Mouse (Mus musculus): ENCODE measurements around the gene Sfxn1. TPM values are rescaled to one million over a fixed set of nuclear protein-coding genes. Genes with fewer than 3 reads are reported as not detected.

Gene Sfxn1
- polyA plus RNA-seq, 1 experiment from 2014 or later, result 119 TPM

- WGBS, result 61% methylated on average over 9 of the region's 9 CpGs
- no peaks in the 10 kb centered on the region for H3K36me3 ChIP-seq (ENCODE audit: control insufficient read depth, insufficient read depth, low read length)
Observed at GRCm38 (mm10) chr13:54137756-54138410, 66.2 kb downstream of the Sfxn1 start.

GRCm38 (mm10) chr13:54143788-54144187 is 72.1 kb downstream of the Sfxn1 start:
- H3K4me1 ChIP-seq (ENCODE audit: control insufficient read depth, insufficient read depth, low read length), result peaks cover 3% of the 10 kb centered on the region; the same call in 1 of the 2 replicates
- no peaks in the 10 kb centered on the region for H3K9me3 ChIP-seq (replicated peaks; ENCODE audit: control insufficient read depth, low read length, poor library complexity, severe bottlenecking)
- H3K27ac ChIP-seq (ENCODE audit: low read length), result no peak overlapping the region
- H3K27me3 ChIP-seq (ENCODE audit: control insufficient read depth, insufficient read depth, low read depth, low read length), result no peaks in the 10 kb centered on the region
- ATAC-seq, result no peak
- H3K36me3 ChIP-seq (ENCODE audit: control insufficient read depth, insufficient read depth, low read length), result no peaks in the 10 kb centered on the region
- 25% methylated on average over 5 of the region's 5 CpGs for WGBS
- no peak overlapping the region for H3K4me3 ChIP-seq (ENCODE audit: low read depth, low read length)
- no peak overlapping the region for H3K4me2 ChIP-seq (ENCODE audit: low read length)
- no peak overlapping the region for H3K9ac ChIP-seq (ENCODE audit: low read depth, low read length)

More at GRCm38 (mm10) chr13:54137756-54138410, 66.2 kb downstream of the Sfxn1 start:
- no peak for ATAC-seq
- no peak overlapping the region for H3K4me2 ChIP-seq (ENCODE audit: low read length)
- no peak overlapping the region for H3K27ac ChIP-seq (ENCODE audit: low read length)
- no peak overlapping the region for H3K9ac ChIP-seq (ENCODE audit: low read depth, low read length)
- no peaks in the 10 kb centered on the region for H3K4me1 ChIP-seq (ENCODE audit: control insufficient read depth, insufficient read depth, low read length)
- H3K27me3 ChIP-seq (ENCODE audit: control insufficient read depth, insufficient read depth, low read depth, low read length), result no peaks in the 10 kb centered on the region
- H3K4me3 ChIP-seq (ENCODE audit: low read depth, low read length), result no peak overlapping the region
- H3K9me3 ChIP-seq (replicated peaks; ENCODE audit: control insufficient read depth, low read length, poor library complexity, severe bottlenecking), result no peaks in the 10 kb centered on the region

DNA sequence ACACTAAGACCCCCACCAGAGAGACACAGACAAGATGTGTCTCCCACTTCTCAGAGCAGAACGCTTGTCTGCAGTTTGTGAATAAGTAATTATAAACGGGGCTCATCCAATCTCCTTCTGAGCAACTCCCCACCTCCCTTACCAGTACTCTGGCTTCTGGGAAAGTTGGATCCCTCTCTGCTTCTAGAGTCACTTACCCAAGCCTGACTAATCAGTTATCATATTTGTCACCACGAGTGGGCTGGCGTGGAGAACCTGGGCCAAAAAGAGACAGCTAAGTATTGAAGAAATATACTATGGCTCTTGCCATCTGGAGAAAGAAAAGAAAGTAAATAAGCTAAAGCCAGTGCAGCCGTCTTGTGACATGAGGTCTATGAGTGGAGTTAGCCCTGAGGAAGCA is 73.0 kb downstream of the Sfxn1 start:
- no peaks in the 10 kb centered on the region for H3K36me3 ChIP-seq (ENCODE audit: control insufficient read depth, insufficient read depth, low read length)
- H3K4me1 ChIP-seq (ENCODE audit: control insufficient read depth, insufficient read depth, low read length), result peaks cover 3% of the 10 kb centered on the region; the same call in 1 of the 2 replicates
- no peak overlapping the region for H3K4me2 ChIP-seq (ENCODE audit: low read length)
- no peaks in the 10 kb centered on the region for H3K27me3 ChIP-seq (ENCODE audit: control insufficient read depth, insufficient read depth, low read depth, low read length)
- ATAC-seq, result no peak
- no peak overlapping the region for H3K27ac ChIP-seq (ENCODE audit: low read length)
- H3K9me3 ChIP-seq (replicated peaks; ENCODE audit: control insufficient read depth, low read length, poor library complexity, severe bottlenecking), result no peaks in the 10 kb centered on the region
- no peak overlapping the region for H3K9ac ChIP-seq (ENCODE audit: low read depth, low read length)
- 62% methylated on average over 5 of the region's 5 CpGs for WGBS
- H3K4me3 ChIP-seq (ENCODE audit: low read depth, low read length), result no peak overlapping the region

GRCm38 (mm10) chr13:54147328-54147727 is 75.7 kb downstream of the Sfxn1 start:
- no peak overlapping the region for H3K9ac ChIP-seq (ENCODE audit: low read depth, low read length)
- H3K27me3 ChIP-seq (ENCODE audit: control insufficient read depth, insufficient read depth, low read depth, low read length), result no peaks in the 10 kb centered on the region
- no peak overlapping the region for H3K27ac ChIP-seq (ENCODE audit: low read length)
- no peak overlapping the region for H3K4me3 ChIP-seq (ENCODE audit: low read depth, low read length)
- no peak for ATAC-seq
- no peaks in the 10 kb centered on the region for H3K9me3 ChIP-seq (replicated peaks; ENCODE audit: control insufficient read depth, low read length, poor library complexity, severe bottlenecking)
- H3K4me2 ChIP-seq (ENCODE audit: low read length), result no peak overlapping the region
- H3K4me1 ChIP-seq (ENCODE audit: control insufficient read depth, insufficient read depth, low read length), result peaks cover 3% of the 10 kb centered on the region; the same call in 1 of the 2 replicates
- WGBS, result 76% methylated on average over 1 of the region's 1 CpGs
- H3K36me3 ChIP-seq (ENCODE audit: control insufficient read depth, insufficient read depth, low read length), result no peaks in the 10 kb centered on the region

DNA sequence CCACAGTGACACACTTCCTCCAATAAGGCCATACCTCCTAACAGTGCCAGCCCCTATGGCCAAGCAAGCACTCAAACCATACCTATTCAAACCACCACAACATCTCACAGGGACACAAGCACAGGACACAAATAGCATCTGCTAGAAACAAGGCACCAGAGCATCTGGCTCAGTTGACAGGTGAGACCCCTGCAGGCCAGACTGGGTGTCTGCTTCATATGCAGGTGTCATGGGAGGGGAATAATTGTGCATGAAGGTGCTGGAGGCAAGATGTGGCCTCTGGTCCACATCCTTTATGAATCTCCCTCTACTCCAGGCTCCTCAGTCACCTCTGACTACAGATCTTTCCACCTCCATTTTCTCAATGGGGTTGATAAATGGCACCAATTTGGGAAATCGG is 80.8 kb downstream of the Sfxn1 start:
- H3K27me3 ChIP-seq (ENCODE audit: control insufficient read depth, insufficient read depth, low read depth, low read length), result no peaks in the 10 kb centered on the region
- WGBS, result 87% methylated on average over 1 of the region's 1 CpGs
- no peaks in the 10 kb centered on the region for H3K4me1 ChIP-seq (ENCODE audit: control insufficient read depth, insufficient read depth, low read length)
- no peak overlapping the region for H3K4me2 ChIP-seq (ENCODE audit: low read length)
- ATAC-seq, result no peak
- H3K9me3 ChIP-seq (replicated peaks; ENCODE audit: control insufficient read depth, low read length, poor library complexity, severe bottlenecking), result no peaks in the 10 kb centered on the region
- no peak overlapping the region for H3K27ac ChIP-seq (ENCODE audit: low read length)
- no peak overlapping the region for H3K9ac ChIP-seq (ENCODE audit: low read depth, low read length)
- H3K36me3 ChIP-seq (ENCODE audit: control insufficient read depth, insufficient read depth, low read length), result no peaks in the 10 kb centered on the region
- no peak overlapping the region for H3K4me3 ChIP-seq (ENCODE audit: low read depth, low read length)

DNA sequence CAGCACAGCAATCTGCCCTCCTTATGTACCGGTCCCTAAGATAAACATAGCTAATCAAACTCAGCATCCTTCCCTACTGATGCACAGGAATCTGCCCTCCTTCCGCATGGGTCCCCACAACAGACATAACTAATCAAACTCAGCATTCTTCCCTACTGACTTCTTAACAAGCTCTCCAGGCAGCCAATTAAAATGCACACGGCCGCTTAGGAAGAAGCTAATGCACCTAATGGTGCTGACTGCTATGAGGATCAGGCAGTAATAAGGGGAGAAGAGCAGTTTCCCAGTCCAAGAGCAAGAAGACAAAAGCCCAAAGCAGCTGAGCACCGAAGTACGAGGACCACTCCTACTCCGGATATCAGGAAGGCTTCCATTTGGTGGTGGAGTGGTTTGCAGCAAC is 81.2 kb downstream of the Sfxn1 start:
- H3K9me3 ChIP-seq (replicated peaks; ENCODE audit: control insufficient read depth, low read length, poor library complexity, severe bottlenecking), result no peaks in the 10 kb centered on the region
- H3K4me1 ChIP-seq (ENCODE audit: control insufficient read depth, insufficient read depth, low read length), result no peaks in the 10 kb centered on the region; the same call in 1 of the 2 replicates
- ATAC-seq, result no peak
- no peaks in the 10 kb centered on the region for H3K27me3 ChIP-seq (ENCODE audit: control insufficient read depth, insufficient read depth, low read depth, low read length)
- no peaks in the 10 kb centered on the region for H3K36me3 ChIP-seq (ENCODE audit: control insufficient read depth, insufficient read depth, low read length)
- no peak overlapping the region for H3K27ac ChIP-seq (ENCODE audit: low read length)
- no peak overlapping the region for H3K9ac ChIP-seq (ENCODE audit: low read depth, low read length)
- H3K4me3 ChIP-seq (ENCODE audit: low read depth, low read length), result no peak overlapping the region
- no peak overlapping the region for H3K4me2 ChIP-seq (ENCODE audit: low read length)
- 55% methylated on average over 7 of the region's 7 CpGs for WGBS

DNA sequence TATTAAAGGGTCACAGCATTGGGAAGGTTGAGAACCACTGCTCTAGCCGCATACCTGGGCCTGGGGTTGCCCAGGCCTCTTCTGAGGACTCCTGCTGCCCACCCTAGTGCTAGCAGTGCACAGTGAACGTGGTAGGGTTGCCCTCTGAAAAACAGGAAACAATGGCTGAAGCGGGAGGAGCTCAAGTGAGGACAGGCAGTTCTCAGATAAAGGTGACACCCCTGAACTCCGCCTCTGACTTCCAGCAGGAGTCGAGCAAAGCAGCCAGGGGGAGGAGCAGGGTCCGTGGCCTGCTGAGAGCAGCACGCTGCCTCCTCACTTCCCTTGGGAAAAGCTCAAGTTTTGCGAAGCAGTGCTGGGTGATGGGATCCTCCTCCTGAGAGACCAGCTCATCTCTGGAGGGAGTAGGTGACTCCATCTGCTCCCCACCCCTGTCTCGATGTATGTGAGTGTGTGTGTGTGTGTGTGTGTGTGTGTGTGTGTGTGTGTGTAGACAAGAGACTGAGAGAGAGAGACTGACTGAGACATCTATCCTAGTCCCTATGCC is 82.1 kb downstream of the Sfxn1 start:
- Histone ChIP-seq H3K4me2 (ENCODE audit: low read length) (no peak overlapping the region), H3K9me3 (replicated peaks; ENCODE audit: control insufficient read depth, low read length, poor library complexity, severe bottlenecking) (no peaks in the 10 kb centered on the region), H3K27ac (ENCODE audit: low read length) (no peak overlapping the region), H3K36me3 (ENCODE audit: control insufficient read depth, insufficient read depth, low read length) (no peaks in the 10 kb centered on the region), H3K27me3 (ENCODE audit: control insufficient read depth, insufficient read depth, low read depth, low read length) (no peaks in the 10 kb centered on the region), H3K4me1 (ENCODE audit: control insufficient read depth, insufficient read depth, low read length) (peaks cover 3% of the 10 kb centered on the region), H3K9ac (ENCODE audit: low read depth, low read length) (no peak overlapping the region), H3K4me3 (ENCODE audit: low read depth, low read length) (no peak overlapping the region)
- 21% methylated on average over 9 of the region's 9 CpGs for WGBS
- ATAC-seq, result no peak

DNA sequence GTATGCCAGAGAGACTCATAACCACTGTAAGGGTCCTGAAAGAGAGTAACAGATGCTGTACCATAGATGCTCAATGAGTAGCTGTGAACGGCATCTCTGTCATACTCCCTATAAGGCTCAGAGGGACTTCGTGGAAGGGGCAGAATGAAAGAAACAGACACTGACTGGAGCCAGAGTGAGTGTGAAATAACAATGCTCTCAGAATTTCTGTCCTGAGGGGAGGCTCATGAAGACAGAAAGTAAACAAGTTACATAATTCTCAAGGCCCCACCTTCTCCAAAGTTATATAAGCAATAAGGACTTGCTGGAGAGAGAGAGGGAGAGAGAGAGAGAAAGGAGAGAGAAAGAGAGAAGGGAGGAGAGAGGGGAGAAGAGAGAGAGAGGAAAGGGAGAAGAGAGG is 84.2 kb downstream of the Sfxn1 start:
- no peak overlapping the region for H3K27ac ChIP-seq (ENCODE audit: low read length)
- peaks cover 10% of the 10 kb centered on the region for H3K4me1 ChIP-seq (ENCODE audit: control insufficient read depth, insufficient read depth, low read length)
- no peaks in the 10 kb centered on the region for H3K9me3 ChIP-seq (replicated peaks; ENCODE audit: control insufficient read depth, low read length, poor library complexity, severe bottlenecking)
- no peak overlapping the region for H3K4me2 ChIP-seq (ENCODE audit: low read length)
- H3K36me3 ChIP-seq (ENCODE audit: control insufficient read depth, insufficient read depth, low read length), result no peaks in the 10 kb centered on the region
- 91% methylated on average over 2 of the region's 2 CpGs for WGBS
- no peak overlapping the region for H3K9ac ChIP-seq (ENCODE audit: low read depth, low read length)
- H3K27me3 ChIP-seq (ENCODE audit: control insufficient read depth, insufficient read depth, low read depth, low read length), result no peaks in the 10 kb centered on the region
- ATAC-seq, result no peak
- H3K4me3 ChIP-seq (ENCODE audit: low read depth, low read length), result no peak overlapping the region

All from midbrain, embryonic 16.5 days (tissue).